ENCODE assay signal across 23 mouse cellular contexts in the genomic region with DNA sequence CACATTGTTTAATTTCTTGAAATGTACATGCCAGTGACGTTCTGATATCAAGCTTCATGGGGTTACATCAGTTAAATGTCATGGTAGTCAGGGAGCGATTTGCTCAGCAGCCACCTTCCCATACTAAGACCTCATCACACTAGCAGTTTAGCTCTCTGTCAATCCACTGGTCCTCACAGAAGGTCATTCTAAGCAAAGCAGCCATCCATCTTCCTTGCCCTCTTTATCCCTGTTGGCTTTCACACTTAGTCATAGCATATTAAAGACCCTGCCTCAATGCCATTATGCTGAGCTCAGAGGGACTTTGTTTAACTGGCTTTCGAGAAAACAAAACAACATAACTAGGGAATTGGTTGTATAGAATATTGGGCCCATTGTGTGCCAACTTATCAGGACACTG.
DNase-seq lines count a peak whose midpoint lies in the region; ATAC-seq and TF ChIP-seq lines count a peak whose summit lies in the region.
"Had no signal": no experiment of that assay in that cellular context is flagged by ENCODE, and none has a peak within 500 bp of the region (broad histone marks: within the 10 kb centered on the region; RNA-seq: fewer than 3 reads in every experiment).

No protein-coding gene starts in this region.

- 38% methylated on average over 3 of the region's 3 CpGs for WGBS in hindbrain, embryonic 11.5 days
- 30% methylated on average over 3 of the region's 3 CpGs for WGBS in hindbrain, postnatal 0 days
- WGBS in midbrain, embryonic 11.5 days, result 55% methylated on average over 3 of the region's 3 CpGs
- WGBS in midbrain, embryonic 15.5 days, result 42% methylated on average over 3 of the region's 3 CpGs

- no peak overlapping the region for H3K4me2 ChIP-seq in hindbrain, embryonic 11.5 days (replicated peaks; ENCODE audit: low read depth, low read length)
- H3K4me2 ChIP-seq in hindbrain, postnatal 0 days (ENCODE audit: low read depth, low read length), result no peak overlapping the region
- no peak overlapping the region for H3K4me2 ChIP-seq in midbrain, embryonic 11.5 days
- no peak overlapping the region for H3K4me2 ChIP-seq in midbrain, embryonic 15.5 days
- H3K4me2 ChIP-seq: embryonic facial prominence, embryonic 13.5 days; embryonic facial prominence, embryonic 15.5 days; forebrain, embryonic 12.5 days had no signal

- H3K4me3 ChIP-seq in hindbrain, embryonic 11.5 days (ENCODE audit: low read depth, low read length), result no peak overlapping the region
- H3K4me3 ChIP-seq in hindbrain, postnatal 0 days (ENCODE audit: low read length), result no peak overlapping the region
- no peak overlapping the region for H3K4me3 ChIP-seq in midbrain, embryonic 11.5 days (ENCODE audit: low read depth, low read length)
- H3K4me3 ChIP-seq in midbrain, embryonic 15.5 days, result no peak overlapping the region
- H3K4me3 ChIP-seq: embryonic facial prominence, embryonic 13.5 days; embryonic facial prominence, embryonic 15.5 days; erythroblast, embryonic 14.5 days; forebrain, embryonic 10.5 days; forebrain, embryonic 12.5 days had no signal

- H3K27ac ChIP-seq in hindbrain, embryonic 11.5 days (ENCODE audit: low read depth, low read length), result no peak overlapping the region
- H3K27ac ChIP-seq in hindbrain, postnatal 0 days, result no peak overlapping the region
- no peak overlapping the region for H3K27ac ChIP-seq in midbrain, embryonic 11.5 days (ENCODE audit: low read depth, low read length)
- no peak overlapping the region for H3K27ac ChIP-seq in midbrain, embryonic 15.5 days
- H3K27ac ChIP-seq: embryonic facial prominence, embryonic 13.5 days; embryonic facial prominence, embryonic 15.5 days; forebrain, embryonic 10.5 days; forebrain, embryonic 12.5 days had no signal

- no peak for DNase-seq in hindbrain, embryonic 11.5 days (ENCODE audit: low spot score)
- no peak for DNase-seq in hindbrain, postnatal 0 days (ENCODE audit: low spot score)
- DNase-seq in midbrain, embryonic 11.5 days (ENCODE audit: low spot score, missing footprints), result no peak
- DNase-seq in mesoderm, embryonic 11.5 days (ENCODE audit: low read depth, low spot score), result peak; percentile 3
- DNase-seq in ovary, postnatal 36 days (ENCODE audit: low spot score), result no peak
- DNase-seq: adrenal gland, adult 2 months; adrenal gland, postnatal 10 days; adrenal gland, postnatal 25 days; cerebellum, adult 11 months; cerebellum, adult 18-20 months; cerebellum, adult 8-10 months; cerebellum, adult 9-11 months; cerebellum, postnatal 14 days; cerebellum, postnatal 36 days; embryo, embryonic 11 days had no signal

- TF ChIP-seq CTCF in hindbrain, postnatal 0 days (IDR thresholded peaks at IDR 0.05; ENCODE audit: low read depth), result no peak

- peak; percentile 54; the same call in 1 of the 2 replicates for ATAC-seq in hindbrain, embryonic 11.5 days (ENCODE audit: low FRiP score)
- no peak for ATAC-seq in hindbrain, postnatal 0 days
- ATAC-seq in midbrain, embryonic 11.5 days (ENCODE audit: low FRiP score), result peak; percentile 46; the same call in 1 of the 2 replicates
- no peak for ATAC-seq in midbrain, embryonic 15.5 days (replicated peaks)
- ATAC-seq: forebrain, embryonic 14.5 days; forebrain, embryonic 16.5 days had no signal

- H3K27me3 ChIP-seq in hindbrain, embryonic 11.5 days (ENCODE audit: control insufficient read depth, insufficient read depth, low read length), result no peaks in the 10 kb centered on the region
- H3K27me3 ChIP-seq in hindbrain, postnatal 0 days (ENCODE audit: insufficient read depth, low read length), result no peaks in the 10 kb centered on the region
- H3K27me3 ChIP-seq in midbrain, embryonic 11.5 days (ENCODE audit: control insufficient read depth, insufficient read depth, low read length), result no peaks in the 10 kb centered on the region
- H3K27me3 ChIP-seq in midbrain, embryonic 15.5 days (replicated peaks), result no peaks in the 10 kb centered on the region
- H3K27me3 ChIP-seq: embryonic facial prominence, embryonic 13.5 days; embryonic facial prominence, embryonic 15.5 days; forebrain, embryonic 12.5 days had no signal

- H3K4me1 ChIP-seq in hindbrain, embryonic 11.5 days (replicated peaks; ENCODE audit: control insufficient read depth, insufficient read depth, low read length), result no peaks in the 10 kb centered on the region
- no peaks in the 10 kb centered on the region for H3K4me1 ChIP-seq in hindbrain, postnatal 0 days (ENCODE audit: insufficient read depth, low read length)
- H3K4me1 ChIP-seq in midbrain, embryonic 11.5 days (ENCODE audit: control insufficient read depth, insufficient read depth, low read length), result peaks cover 3% of the 10 kb centered on the region; the same call in 1 of the 2 replicates
- H3K4me1 ChIP-seq in midbrain, embryonic 15.5 days, result no peaks in the 10 kb centered on the region
- H3K4me1 ChIP-seq: embryonic facial prominence, embryonic 13.5 days; embryonic facial prominence, embryonic 15.5 days; forebrain, embryonic 10.5 days had no signal

- no peak overlapping the region for H3K9ac ChIP-seq in hindbrain, embryonic 11.5 days (ENCODE audit: low read depth, low read length)
- H3K9ac ChIP-seq in hindbrain, postnatal 0 days (replicated peaks; ENCODE audit: low read length), result no peak overlapping the region
- H3K9ac ChIP-seq in midbrain, embryonic 11.5 days (ENCODE audit: low read length), result no peak overlapping the region
- no peak overlapping the region for H3K9ac ChIP-seq in midbrain, embryonic 15.5 days
- H3K9ac ChIP-seq: embryonic facial prominence, embryonic 13.5 days; embryonic facial prominence, embryonic 15.5 days; forebrain, embryonic 12.5 days had no signal

- no peaks in the 10 kb centered on the region for H3K36me3 ChIP-seq in hindbrain, embryonic 11.5 days (ENCODE audit: control insufficient read depth, insufficient read depth, low read length)
- H3K36me3 ChIP-seq in hindbrain, postnatal 0 days (ENCODE audit: insufficient read depth, low read length), result no peaks in the 10 kb centered on the region; the same call in 1 of the 2 replicates
- H3K36me3 ChIP-seq in midbrain, embryonic 11.5 days (ENCODE audit: control insufficient read depth, insufficient read depth, low read length), result no peaks in the 10 kb centered on the region
- no peaks in the 10 kb centered on the region for H3K36me3 ChIP-seq in midbrain, embryonic 15.5 days (replicated peaks)
- H3K36me3 ChIP-seq: embryonic facial prominence, embryonic 13.5 days; embryonic facial prominence, embryonic 15.5 days; forebrain, embryonic 10.5 days; forebrain, embryonic 12.5 days had no signal

- H3K9me3 ChIP-seq in hindbrain, embryonic 11.5 days (ENCODE audit: control insufficient read depth, low read length), result no peaks in the 10 kb centered on the region
- no peaks in the 10 kb centered on the region for H3K9me3 ChIP-seq in hindbrain, postnatal 0 days (ENCODE audit: low read length)
- no peaks in the 10 kb centered on the region for H3K9me3 ChIP-seq in midbrain, embryonic 11.5 days (ENCODE audit: control insufficient read depth, low read length)
- H3K9me3 ChIP-seq in midbrain, embryonic 15.5 days, result no peaks in the 10 kb centered on the region
- H3K9me3 ChIP-seq: embryonic facial prominence, embryonic 13.5 days; embryonic facial prominence, embryonic 15.5 days; forebrain, embryonic 10.5 days; forebrain, embryonic 12.5 days had no signal

Comparison
In these comparisons a context has a peak if more than half of its experiments do, and no peak if none do; other contexts are left out.
1. ATAC-seq: peak in hindbrain, embryonic 11.5 days (single experiment) and midbrain, embryonic 11.5 days (single experiment); none in hindbrain, postnatal 0 days (single experiment) and midbrain, embryonic 15.5 days (single experiment).